Mouse (Mus musculus) testis, adult 2 months (tissue): ENCODE results near the gene Ush1g. TPM values are rescaled to one million over a fixed set of nuclear protein-coding genes. Genes with fewer than 3 reads are reported as not detected.

Experiments
- H3K27ac ChIP-seq: fragments of 200-500 bp; 2 replicates; pipeline ENCODE4 v1.5.1; 2012; ENCODE audit warnings: low read depth, low read length; ENCODE audit not compliant: control insufficient read depth, insufficient read depth
- H3K27me3 ChIP-seq: fragments of 200-500 bp; 2 replicates; pipeline ENCODE4 v1.6.1; 2012; ENCODE audit warnings: mild to moderate bottlenecking, low read length, moderate library complexity; ENCODE audit not compliant: control insufficient read depth, insufficient read depth
- H3K36me3 ChIP-seq: fragments of 200-500 bp; 2 replicates; pipeline ENCODE4 v1.6.1; 2012; ENCODE audit warnings: mild to moderate bottlenecking, low read length; ENCODE audit not compliant: control insufficient read depth, insufficient read depth
- H3K4me1 ChIP-seq: fragments of 200-500 bp; 2 replicates; pipeline ENCODE4 v1.6.1; 2012; ENCODE audit warnings: low read length; ENCODE audit not compliant: control insufficient read depth, insufficient read depth
- H3K4me3 ChIP-seq: fragments of 200-500 bp; 2 replicates; pipeline ENCODE4 v1.5.1; 2012; ENCODE audit warnings: low read depth, mild to moderate bottlenecking, low read length, moderate library complexity, mixed read lengths; ENCODE audit not compliant: control insufficient read depth
- CTCF ChIP-seq: fragments of 200-500 bp; IDR thresholded peaks from 2 replicates; pipeline ENCODE4 v1.5.1; 2012; ENCODE audit warnings: low read depth, mild to moderate bottlenecking, inconsistent platforms, low read length, moderate library complexity; ENCODE audit not compliant: control insufficient read depth, insufficient read depth, insufficient replicate concordance
- POLR2A ChIP-seq: fragments of 200-500 bp; IDR thresholded peaks from 2 replicates; pipeline ENCODE4 v1.6.1; 2012; ENCODE audit warnings: low read depth, mild to moderate bottlenecking, inconsistent platforms, low read length, moderate library complexity; ENCODE audit not compliant: control insufficient read depth
- polyA plus RNA-seq: library from polyadenylated mRNA; depleted of rRNA; stranded (reverse); fragments of >200 nt; gene quantifications from 2 replicates; pipeline ENCODE4 v1.2.3, GENCODE M21; 2012; rRNA removed

The Ush1g gene
- 3.7 and 4.1 TPM in 2 replicates for polyA plus RNA-seq

GRCm38 (mm10) chr11:115321906-115322693 lies at the start of gene Ush1g:
Gene Ush1g (minus strand): TSS chr11:115322041.
- H3K27ac ChIP-seq: no peak within 1 kb of the TSS
- no peaks in the 10 kb centered on the region for H3K27me3 ChIP-seq
- TF ChIP-seq CTCF (peak; percentile 93), POLR2A (no peak)
- no peak within 1 kb of the TSS; the same call in 1 of the 2 replicates for H3K4me3 ChIP-seq
- no peaks in the 10 kb centered on the region for H3K36me3 ChIP-seq
- H3K4me1 ChIP-seq: peaks cover 14% of the 10 kb centered on the region

GRCm38 (mm10) chr11:115371354-115371753 lies 49.5 kb upstream of the Ush1g start:
- TF ChIP-seq CTCF (no peak), POLR2A (no peak)
- Histone ChIP-seq H3K36me3 (no peaks in the 10 kb centered on the region), H3K4me3 (no peak overlapping the region), H3K4me1 (peaks cover 17% of the 10 kb centered on the region), H3K27me3 (peaks cover 2% of the 10 kb centered on the region; the same call in 1 of the 2 replicates), H3K27ac (no peak overlapping the region)

- H3K27me3 ChIP-seq: peaks cover 2% of the 10 kb centered on the region; the same call in 1 of the 2 replicates
- H3K4me3 ChIP-seq: no peak overlapping the region
- peaks cover 17% of the 10 kb centered on the region for H3K4me1 ChIP-seq
- no peak overlapping the region for H3K27ac ChIP-seq
- H3K36me3 ChIP-seq: no peaks in the 10 kb centered on the region
- TF ChIP-seq POLR2A (no peak), CTCF (no peak)
Observed at GRCm38 (mm10) chr11:115370368-115370767, 48.5 kb upstream of the Ush1g start.

- Histone ChIP-seq H3K36me3 (no peaks in the 10 kb centered on the region), H3K4me1 (peaks cover 12% of the 10 kb centered on the region), H3K27me3 (peaks cover 2% of the 10 kb centered on the region; the same call in 1 of the 2 replicates), H3K4me3 (peak within 1 kb of the TSS; percentile 79), H3K27ac (no peak within 1 kb of the TSS)
- TF ChIP-seq CTCF (no peak), POLR2A (no peak)
Observed at GRCm38 (mm10) chr11:115367395-115367944, 45.6 kb upstream of the Ush1g start, which contains the start of gene Hid1. Gene Hid1 (minus strand): TSS chr11:115367756.

GRCm38 (mm10) chr11:115366706-115367394 lies 45.0 kb upstream of the Ush1g start:
- H3K27me3 ChIP-seq: peaks cover 2% of the 10 kb centered on the region; the same call in 1 of the 2 replicates
- peaks cover 12% of the 10 kb centered on the region for H3K4me1 ChIP-seq
- peak overlapping the region; percentile 79 for H3K4me3 ChIP-seq
- TF ChIP-seq CTCF (no peak), POLR2A (no peak)
- no peak overlapping the region for H3K27ac ChIP-seq
- H3K36me3 ChIP-seq: no peaks in the 10 kb centered on the region

GRCm38 (mm10) chr11:115366039-115366705 lies 44.3 kb upstream of the Ush1g start:
- Histone ChIP-seq H3K4me1 (peaks cover 12% of the 10 kb centered on the region), H3K36me3 (no peaks in the 10 kb centered on the region), H3K27ac (no peak overlapping the region), H3K27me3 (peaks cover 2% of the 10 kb centered on the region; the same call in 1 of the 2 replicates), H3K4me3 (no peak overlapping the region)
- no peak for TF ChIP-seq POLR2A
- no peak for TF ChIP-seq CTCF

- Histone ChIP-seq H3K36me3 (no peaks in the 10 kb centered on the region), H3K27me3 (peaks cover 2% of the 10 kb centered on the region; the same call in 1 of the 2 replicates), H3K4me1 (peaks cover 12% of the 10 kb centered on the region), H3K4me3 (no peak overlapping the region), H3K27ac (no peak overlapping the region)
- TF ChIP-seq POLR2A (no peak), CTCF (no peak)
Observed at GRCm38 (mm10) chr11:115364136-115364535, 42.3 kb upstream of the Ush1g start.
